Mouse (Mus musculus): Measurements from ENCODE around the gene Meis1. TPM values are rescaled to one million over a fixed set of nuclear protein-coding genes. Genes with fewer than 3 reads are reported as not detected.
A peak's percentile ranks its signal among the peaks of the same experiment; 100 is the strongest.

Gene Meis1
- polyA plus RNA-seq, 1 experiment from 2014 or later: 112 TPM

GRCm38 (mm10) chr11:18866198-18866836 lies 152.5 kb downstream of the Meis1 start:
- 0 out of 2 replicates have a peak, but pooled peaks cover 3% of the 10 kb centered on the region for H3K4me1 ChIP-seq (replicated peaks)
- H3K36me3 ChIP-seq: no peaks in the 10 kb centered on the region
- H3K4me2 ChIP-seq (replicated peaks): no peak overlapping the region
- no peak overlapping the region for H3K9ac ChIP-seq
- no peak overlapping the region for H3K4me3 ChIP-seq (replicated peaks)
- no peaks in the 10 kb centered on the region for H3K27me3 ChIP-seq (replicated peaks)
- ATAC-seq: no peak
- WGBS: 43% methylated on average over 6 of the region's 6 CpGs
- H3K9me3 ChIP-seq: no peaks in the 10 kb centered on the region
- no peak overlapping the region for H3K27ac ChIP-seq

- H3K36me3 ChIP-seq: no peaks in the 10 kb centered on the region
- H3K4me2 ChIP-seq (replicated peaks): no peak overlapping the region
- no peaks in the 10 kb centered on the region for H3K4me1 ChIP-seq (replicated peaks)
- no peak for ATAC-seq
- no peak overlapping the region for H3K27ac ChIP-seq
- WGBS: 56% methylated on average over 4 of the region's 4 CpGs
- no peak overlapping the region for H3K4me3 ChIP-seq (replicated peaks)
- H3K9ac ChIP-seq: no peak overlapping the region
- H3K27me3 ChIP-seq (replicated peaks): no peaks in the 10 kb centered on the region
- no peaks in the 10 kb centered on the region for H3K9me3 ChIP-seq
Observed at GRCm38 (mm10) chr11:18850772-18851171, 168.0 kb downstream of the Meis1 start.

GRCm38 (mm10) chr11:18847650-18848049 lies 171.1 kb downstream of the Meis1 start:
- no peak for ATAC-seq
- Histone ChIP-seq H3K9me3 (no peaks in the 10 kb centered on the region), H3K4me2 (replicated peaks) (no peak overlapping the region), H3K36me3 (no peaks in the 10 kb centered on the region), H3K27ac (no peak overlapping the region), H3K4me1 (replicated peaks) (no peaks in the 10 kb centered on the region), H3K4me3 (replicated peaks) (no peak overlapping the region), H3K9ac (no peak overlapping the region), H3K27me3 (replicated peaks) (no peaks in the 10 kb centered on the region)
- WGBS: 90% methylated on average over 3 of the region's 3 CpGs

GRCm38 (mm10) chr11:18846472-18846871 lies 172.3 kb downstream of the Meis1 start:
- no peaks in the 10 kb centered on the region for H3K4me1 ChIP-seq (replicated peaks)

GRCm38 (mm10) chr11:18845900-18846299 lies 172.9 kb downstream of the Meis1 start:
- Histone ChIP-seq H3K4me3 (replicated peaks) (no peak overlapping the region), H3K9me3 (no peaks in the 10 kb centered on the region), H3K27me3 (replicated peaks) (no peaks in the 10 kb centered on the region), H3K4me2 (replicated peaks) (no peak overlapping the region), H3K4me1 (replicated peaks) (no peaks in the 10 kb centered on the region), H3K9ac (no peak overlapping the region), H3K27ac (no peak overlapping the region), H3K36me3 (no peaks in the 10 kb centered on the region)
- WGBS: 78% methylated on average over 3 of the region's 3 CpGs
- no peak for ATAC-seq

More at GRCm38 (mm10) chr11:18846472-18846871, 172.3 kb downstream of the Meis1 start:
- Histone ChIP-seq H3K27ac (no peak overlapping the region), H3K9ac (no peak overlapping the region), H3K4me2 (replicated peaks) (no peak overlapping the region), H3K27me3 (replicated peaks) (no peaks in the 10 kb centered on the region), H3K36me3 (no peaks in the 10 kb centered on the region), H3K4me3 (replicated peaks) (no peak overlapping the region), H3K9me3 (no peaks in the 10 kb centered on the region)
- ATAC-seq: no peak
- 92% methylated on average over 4 of the region's 4 CpGs for WGBS

GRCm38 (mm10) chr11:18845466-18845865 lies 173.3 kb downstream of the Meis1 start:
- peak; percentile 55; the same call in 1 of the 2 replicates for ATAC-seq
- H3K27ac ChIP-seq: no peak overlapping the region
- H3K9me3 ChIP-seq: no peaks in the 10 kb centered on the region
- H3K27me3 ChIP-seq (replicated peaks): no peaks in the 10 kb centered on the region
- H3K4me2 ChIP-seq (replicated peaks): no peak overlapping the region
- H3K36me3 ChIP-seq: no peaks in the 10 kb centered on the region
- no peaks in the 10 kb centered on the region for H3K4me1 ChIP-seq (replicated peaks)
- no peak overlapping the region for H3K4me3 ChIP-seq (replicated peaks)
- WGBS: 66% methylated on average over 6 of the region's 6 CpGs
- H3K9ac ChIP-seq: no peak overlapping the region

- no peaks in the 10 kb centered on the region for H3K27me3 ChIP-seq (replicated peaks)
- no peak overlapping the region for H3K9ac ChIP-seq
- H3K4me2 ChIP-seq (replicated peaks): no peak overlapping the region
- H3K4me1 ChIP-seq (replicated peaks): no peaks in the 10 kb centered on the region
- peak; percentile 92 for ATAC-seq
- no peak overlapping the region for H3K4me3 ChIP-seq (replicated peaks)
- no peaks in the 10 kb centered on the region for H3K36me3 ChIP-seq
- H3K27ac ChIP-seq: no peak overlapping the region
- no peaks in the 10 kb centered on the region for H3K9me3 ChIP-seq
Observed at GRCm38 (mm10) chr11:18830087-18830486, 188.7 kb downstream of the Meis1 start.

Data from intestine, embryonic 15.5 days (tissue).